Mouse (Mus musculus) ovary, adult 18-20 months (tissue): ENCODE measurements around the gene Acvr1c.

Experiments used
- DNase-seq: peaks from one replicate; pipeline ENCODE4 v3.0.0; 2022; ENCODE audit warnings: low spot score, mixed read lengths

Acvr1c gene

DNA sequence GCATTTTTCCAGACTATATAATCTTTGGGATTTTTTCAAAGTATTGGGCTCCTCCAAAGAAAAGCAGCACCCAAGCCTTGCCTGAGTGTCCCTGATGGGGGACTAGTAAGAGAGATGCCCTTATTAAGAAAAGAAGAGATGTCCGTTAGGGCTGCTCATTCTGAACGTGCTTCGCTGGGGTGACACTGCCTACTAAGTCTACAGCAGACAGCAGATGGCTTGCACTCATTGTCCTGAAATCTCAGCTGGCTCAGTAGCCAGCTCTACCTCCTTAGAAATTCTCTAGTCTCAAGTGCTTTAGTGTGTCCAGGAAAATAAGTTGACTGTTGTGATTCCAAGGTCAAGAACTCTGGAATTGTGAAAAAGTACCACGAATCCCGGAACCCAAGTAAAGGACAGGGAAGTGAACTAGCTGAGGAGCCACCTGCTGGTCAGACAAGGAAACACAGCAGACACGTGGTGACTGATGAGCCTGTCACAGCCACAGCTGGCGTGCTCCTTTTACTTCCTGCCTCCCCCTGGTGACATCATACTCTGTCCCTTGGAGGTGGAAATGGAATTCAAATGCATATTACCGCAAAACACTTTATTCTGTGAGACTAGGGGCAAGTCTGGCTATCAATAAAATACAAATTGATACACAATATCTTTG lies 75.3 kb downstream of the Acvr1c start:
- peak; percentile 13 for DNase-seq

DNA sequence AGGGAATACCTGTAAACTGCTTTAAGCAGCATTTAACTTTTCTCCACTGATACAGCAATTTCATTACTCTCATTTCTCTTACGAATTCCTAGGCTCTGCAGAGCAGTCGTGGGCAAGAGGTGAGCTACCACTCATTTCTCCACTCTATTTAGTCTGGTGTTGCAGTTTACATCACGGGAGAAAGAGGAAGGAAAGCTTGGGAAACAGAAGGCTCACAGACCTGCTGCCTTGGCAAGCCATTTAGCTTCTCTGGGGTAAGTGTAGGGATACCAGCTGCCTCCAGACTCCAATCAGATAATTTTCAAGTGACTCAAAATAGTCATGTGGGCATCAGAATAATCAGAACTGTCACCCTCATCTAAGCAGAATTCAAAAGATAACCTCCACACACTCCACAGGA lies 76.6 kb downstream of the Acvr1c start:
- DNase-seq = no peak

DNA sequence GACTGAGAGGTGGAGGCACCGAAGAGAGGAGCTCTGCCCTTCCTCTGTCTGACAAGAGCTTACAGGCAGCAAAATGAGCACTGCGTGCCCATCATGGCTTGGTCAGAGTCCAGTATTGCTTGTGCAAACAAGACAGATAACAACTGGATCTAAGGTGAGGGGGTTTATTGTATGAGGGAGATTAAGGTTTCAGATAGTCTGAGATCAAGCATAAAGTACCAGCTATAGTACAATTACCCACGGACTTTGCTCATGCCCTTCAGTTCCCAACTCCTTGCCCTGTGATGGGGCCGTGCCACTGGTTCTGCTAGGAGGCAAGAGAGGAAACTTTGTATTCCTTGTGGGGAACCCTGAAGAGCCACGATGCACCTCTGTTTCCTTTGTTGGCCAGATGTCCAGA lies 78.5 kb downstream of the Acvr1c start:
- no peak for DNase-seq

GRCm38 (mm10) chr2:58276454-58276853 lies 81.2 kb downstream of the Acvr1c start:
- DNase-seq = no peak

- DNase-seq = no peak
Measured at GRCm38 (mm10) chr2:58240639-58241038, 117.1 kb downstream of the Acvr1c start.

DNA sequence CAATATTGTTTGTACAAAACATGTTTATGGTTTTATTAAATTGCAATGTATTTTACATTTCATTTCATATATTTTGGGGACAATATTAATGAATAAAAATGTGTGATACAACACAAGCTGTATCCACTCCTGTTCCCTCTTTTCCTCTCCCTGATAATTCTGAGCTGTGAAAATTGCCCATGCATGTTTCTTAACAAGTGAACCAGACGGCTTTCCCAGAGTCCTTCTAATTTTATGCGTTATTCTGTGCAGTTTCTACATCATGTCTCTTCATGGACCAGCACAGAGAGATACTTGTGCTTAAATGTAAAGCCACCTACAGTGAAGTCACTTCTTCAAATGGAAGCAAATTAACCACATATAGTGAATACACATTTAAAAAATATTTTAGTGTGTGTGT lies 120.2 kb downstream of the Acvr1c start:
- no peak for DNase-seq
